In genomic region chr6:89631809-89632562, GRCm38 (mm10) we compare ENCODE assay signal across 7 mouse cellular contexts. TPM values are rescaled to one million over a fixed set of nuclear protein-coding genes. Genes with fewer than 3 reads are reported as not detected.
DNase-seq lines count a peak whose midpoint lies in the region; ATAC-seq and TF ChIP-seq lines count a peak whose summit lies in the region.

No protein-coding gene starts in this region.

- peaks cover 12% of the 10 kb centered on the region for H3K4me1 ChIP-seq in midbrain, embryonic 12.5 days
- 0 out of 2 replicates have a peak, but pooled peaks cover 2% of the 10 kb centered on the region for H3K4me1 ChIP-seq in small intestine, adult 2 months (ENCODE audit: control insufficient read depth, insufficient read depth, insufficient read length, low read length)

- no peak for TF ChIP-seq POLR2A in small intestine, adult 2 months (IDR thresholded peaks at IDR 0.05; ENCODE audit: low read depth, low read length)

- no peak overlapping the region for H3K27ac ChIP-seq in midbrain, embryonic 12.5 days (replicated peaks)
- H3K27ac ChIP-seq in small intestine, adult 2 months (ENCODE audit: insufficient read depth, low read depth, low read length), result no peak overlapping the region

- no peak overlapping the region for H3K4me3 ChIP-seq in midbrain, embryonic 12.5 days
- H3K4me3 ChIP-seq in small intestine, adult 2 months (ENCODE audit: low read depth, low read length), result no peak overlapping the region

- peak; percentile 64; the same call in 1 of the 2 replicates for TF ChIP-seq CTCF in small intestine, adult 2 months (IDR thresholded peaks at IDR 0.05; ENCODE audit: extremely low read depth, insufficient read length, insufficient replicate concordance, low read depth, low read length)

- H3K36me3 ChIP-seq in midbrain, embryonic 12.5 days, result no peaks in the 10 kb centered on the region
- H3K36me3 ChIP-seq in small intestine, adult 2 months (ENCODE audit: control insufficient read depth, insufficient read depth, low read length), result no peaks in the 10 kb centered on the region

- no peaks in the 10 kb centered on the region for H3K9me3 ChIP-seq in midbrain, embryonic 12.5 days

- peak; percentile 86 for ATAC-seq in midbrain, embryonic 12.5 days (ENCODE audit: low FRiP score, low read depth)

- H3K27me3 ChIP-seq in midbrain, embryonic 12.5 days, result no peaks in the 10 kb centered on the region
- no peaks in the 10 kb centered on the region for H3K27me3 ChIP-seq in small intestine, adult 2 months (ENCODE audit: control insufficient read depth, insufficient read depth, low read length)

- peak; percentile 90 for DNase-seq in ZHBTc4 (ENCODE audit: low read depth, low spot score)
- peak; percentile 77 to 85 for DNase-seq in cerebellum, postnatal 25 days
- peak; percentile 86 for DNase-seq in gastrocnemius, adult 18-20 months (ENCODE audit: low spot score)
- peak; percentile 81 for DNase-seq in induced T-regulatory cell, adult 2 months (ENCODE audit: low read depth)
- DNase-seq in left cerebral cortex, adult 8-10 months (ENCODE audit: low spot score in 2 of 2), result peak; percentile 59 to 80

- no peak overlapping the region; the same call in 1 of the 2 replicates for H3K9ac ChIP-seq in midbrain, embryonic 12.5 days (replicated peaks)

- H3K4me2 ChIP-seq in midbrain, embryonic 12.5 days (replicated peaks), result peak overlapping the region; percentile 35

- WGBS in midbrain, embryonic 12.5 days, result 10% methylated on average over 10 of the region's 10 CpGs
- WGBS in small intestine, adult 2 months, result 11% methylated on average over 10 of the region's 10 CpGs

RNA-seq across cellular contexts. Expression of gene Txnrd3, which starts 11.8 kb away (rescaled TPM):
- 1 to 10 TPM; 3.5 to 4.6 TPM for total RNA-seq in gastrocnemius, adult 18-20 months (2021)
- total RNA-seq in left cerebral cortex, adult 8-10 months (2022), result 1 to 10 TPM; 4.7 to 5.9 (median 5.6) TPM
- 14.1 and 14.3 TPM in 2 replicates for polyA plus RNA-seq in midbrain, embryonic 12.5 days (2016; fragmentation: Nextera tagmentation; extraction: Ambion mirVana)
- polyA plus RNA-seq in small intestine, adult 2 months (2012; rRNA removed), result 2.6 and 4.3 TPM in 2 replicates

RNA-seq across cellular contexts. Expression of gene Chchd6, which starts 36.5 kb away (rescaled TPM):
- total RNA-seq in gastrocnemius, adult 18-20 months (2021), result 1 to 10 TPM; 3.7 to 4.7 TPM
- 10 to 100 TPM; 75.6 to 85.2 (median 78.1) TPM for total RNA-seq in left cerebral cortex, adult 8-10 months (2022)
- polyA plus RNA-seq in midbrain, embryonic 12.5 days (2016; fragmentation: Nextera tagmentation; extraction: Ambion mirVana), result 92.9 and 97.0 TPM in 2 replicates
- 9.1 and 11.4 TPM in 2 replicates for polyA plus RNA-seq in small intestine, adult 2 months (2012; rRNA removed)

Comparison
In these comparisons a context has a peak if more than half of its experiments do, and no peak if none do; other contexts are left out.
1. RNA of gene Chchd6, which starts 36.5 kb away (total RNA-seq): 75.6 to 85.2 TPM in left cerebral cortex, adult 8-10 months; 3.7 to 4.7 TPM in gastrocnemius, adult 18-20 months; every median in the first group is over 10 times any median in the second.
2. Peak in every context shown above with its lines, with median percentiles within 50 percentile points of each other: DNase-seq.